29 mouse cellular contexts compared by ENCODE assay signal in the genomic region with DNA sequence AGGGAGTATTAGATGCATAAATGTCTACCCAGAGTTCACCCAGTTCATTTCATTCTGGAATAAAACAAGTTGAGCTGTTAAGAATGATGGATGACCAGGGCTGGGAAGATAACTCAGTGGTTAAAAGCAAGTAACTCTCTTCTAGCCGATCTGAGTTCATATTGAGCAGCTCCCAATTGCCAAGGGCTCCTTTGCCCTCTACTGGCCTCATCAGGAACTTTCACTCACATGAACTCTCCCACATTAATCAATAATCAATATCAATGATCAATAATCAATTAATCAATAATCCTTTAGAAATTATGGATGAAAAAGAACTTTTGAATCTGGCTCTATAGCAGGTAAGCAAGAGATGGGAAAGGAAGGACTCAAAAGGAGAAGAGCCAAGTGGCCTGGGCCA.
A peak's percentile ranks its signal among the peaks of the same experiment; 100 is the strongest.
DNase-seq lines count a peak whose midpoint lies in the region; ATAC-seq and TF ChIP-seq lines count a peak whose summit lies in the region.
"Had no signal": no experiment of that assay in that cellular context is flagged by ENCODE, and none has a peak within 500 bp of the region (broad histone marks: within the 10 kb centered on the region; RNA-seq: fewer than 3 reads in every experiment).

No protein-coding gene starts in this region.

- 0 out of 2 replicates have a peak, but pooled peaks have one; percentile 14 for TF ChIP-seq CTCF in intestine, postnatal 0 days (IDR thresholded peaks at IDR 0.05; ENCODE audit: low read depth)
- TF ChIP-seq CTCF in liver, adult 2 months (IDR thresholded peaks at IDR 0.05; ENCODE audit: low read depth, low read length) = no peak
- TF ChIP-seq CTCF in E14TG2a.4 (conservative IDR thresholded peaks at IDR 0.05; ENCODE audit: low read length) = peak; percentile 46

- DNase-seq in liver, adult 2 months (ENCODE audit: extremely low read depth, low read depth, low spot score) = peak; percentile 8
- no peak for DNase-seq in liver, embryonic 11.5 days (ENCODE audit: low spot score)
- peak; percentile 14 for DNase-seq in mesoderm, embryonic 11.5 days (ENCODE audit: low read depth, low spot score)
- DNase-seq in spleen, postnatal 10 days (ENCODE audit: low spot score in 2 of 2) = no peak
- no peak for DNase-seq in forebrain, embryonic 10.5 days (ENCODE audit: extremely low spot score, low spot score)
- DNase-seq: adrenal gland, adult 2 months; adrenal gland, postnatal 14 days; B cell, adult 2 months; cerebellum, adult 11 months; cerebellum, adult 2 months; cerebellum, adult 9-11 months; cerebellum, postnatal 36 days; embryo, embryonic 11 days; gastrocnemius, postnatal 10 days; gastrocnemius, postnatal 36 days; heart, adult 2 months had no signal

- peaks cover 4% of the 10 kb centered on the region; the same call in 1 of the 2 replicates for H3K27me3 ChIP-seq in intestine, postnatal 0 days (replicated peaks; ENCODE audit: control insufficient read depth, insufficient read depth, low read length)
- H3K27me3 ChIP-seq in intestine, embryonic 16.5 days (replicated peaks; ENCODE audit: control insufficient read depth, insufficient read depth, low read length) = no peaks in the 10 kb centered on the region
- no peaks in the 10 kb centered on the region for H3K27me3 ChIP-seq in liver, adult 2 months (ENCODE audit: control insufficient read depth, insufficient read depth, low read length)
- no peaks in the 10 kb centered on the region for H3K27me3 ChIP-seq in liver, embryonic 11.5 days (replicated peaks; ENCODE audit: control insufficient read depth, insufficient read depth, low read length)
- no peaks in the 10 kb centered on the region for H3K27me3 ChIP-seq in E14TG2a.4 (ENCODE audit: insufficient read depth, low read length)
- H3K27me3 ChIP-seq in forebrain, embryonic 10.5 days (ENCODE audit: poor library complexity, severe bottlenecking) = no peaks in the 10 kb centered on the region
- H3K27me3 ChIP-seq: embryonic facial prominence, embryonic 13.5 days; forebrain, embryonic 13.5 days; hindbrain, embryonic 12.5 days had no signal

- H3K27ac ChIP-seq in intestine, postnatal 0 days (ENCODE audit: low read depth, low read length) = no peak overlapping the region
- no peak overlapping the region for H3K27ac ChIP-seq in intestine, embryonic 16.5 days (ENCODE audit: low read length)
- H3K27ac ChIP-seq in liver, adult 2 months (replicated peaks; ENCODE audit: insufficient read depth, low read depth, low read length) = no peak overlapping the region
- no peak overlapping the region for H3K27ac ChIP-seq in liver, embryonic 11.5 days (ENCODE audit: low read depth, low read length)
- H3K27ac ChIP-seq in forebrain, embryonic 10.5 days = no peak overlapping the region
- H3K27ac ChIP-seq: embryonic facial prominence, embryonic 10.5 days; embryonic facial prominence, embryonic 13.5 days; forebrain, embryonic 13.5 days; heart, adult 2 months; heart, embryonic 10.5 days; hindbrain, embryonic 12.5 days had no signal

- no peaks in the 10 kb centered on the region for H3K36me3 ChIP-seq in intestine, postnatal 0 days (ENCODE audit: control insufficient read depth, insufficient read depth)
- no peaks in the 10 kb centered on the region for H3K36me3 ChIP-seq in intestine, embryonic 16.5 days (ENCODE audit: control insufficient read depth, insufficient read depth, low read length)
- no peaks in the 10 kb centered on the region for H3K36me3 ChIP-seq in liver, adult 2 months (ENCODE audit: control insufficient read depth, insufficient read depth, low read length)
- H3K36me3 ChIP-seq in liver, embryonic 11.5 days (ENCODE audit: control insufficient read depth, insufficient read depth, low read length) = no peaks in the 10 kb centered on the region
- H3K36me3 ChIP-seq in E14TG2a.4 (ENCODE audit: insufficient read depth, low read length) = no peaks in the 10 kb centered on the region
- no peaks in the 10 kb centered on the region for H3K36me3 ChIP-seq in forebrain, embryonic 10.5 days (replicated peaks)
- H3K36me3 ChIP-seq: embryonic facial prominence, embryonic 10.5 days; embryonic facial prominence, embryonic 13.5 days; heart, embryonic 10.5 days; hindbrain, embryonic 12.5 days had no signal

- no peak for TF ChIP-seq POLR2A in liver, adult 2 months (IDR thresholded peaks at IDR 0.05; ENCODE audit: extremely low read depth, insufficient read depth, low read length)

- no peak overlapping the region for H3K4me3 ChIP-seq in intestine, postnatal 0 days (ENCODE audit: low read depth, low read length)
- no peak overlapping the region for H3K4me3 ChIP-seq in intestine, embryonic 16.5 days (ENCODE audit: low read length)
- no peak overlapping the region for H3K4me3 ChIP-seq in liver, adult 2 months (ENCODE audit: insufficient read depth, low read depth, low read length)
- no peak overlapping the region for H3K4me3 ChIP-seq in liver, embryonic 11.5 days (ENCODE audit: low read depth, low read length)
- no peak overlapping the region for H3K4me3 ChIP-seq in E14TG2a.4 (replicated peaks; ENCODE audit: low read length)
- no peak overlapping the region for H3K4me3 ChIP-seq in forebrain, embryonic 10.5 days
- H3K4me3 ChIP-seq: embryonic facial prominence, embryonic 10.5 days; embryonic facial prominence, embryonic 13.5 days; erythroblast, embryonic 14.5 days; forebrain, embryonic 13.5 days; heart, adult 2 months; heart, embryonic 10.5 days; hindbrain, embryonic 12.5 days had no signal

- no peaks in the 10 kb centered on the region for H3K79me2 ChIP-seq in liver, adult 2 months (ENCODE audit: control insufficient read depth, insufficient read depth, low read length)

- 29% methylated on average over 1 of the region's 1 CpGs for WGBS in intestine, postnatal 0 days
- WGBS in intestine, embryonic 16.5 days = 24% methylated on average over 1 of the region's 1 CpGs
- WGBS in liver, adult 2 months = 35% methylated on average over 1 of the region's 1 CpGs
- 29% methylated on average over 1 of the region's 1 CpGs for WGBS in liver, embryonic 11.5 days
- 68% methylated on average over 1 of the region's 1 CpGs for WGBS in forebrain, embryonic 10.5 days

- no peak overlapping the region for H3K4me2 ChIP-seq in intestine, postnatal 0 days (replicated peaks; ENCODE audit: low read depth)
- H3K4me2 ChIP-seq in intestine, embryonic 16.5 days (ENCODE audit: low read depth, low read length) = no peak overlapping the region
- H3K4me2 ChIP-seq in liver, embryonic 11.5 days = no peak overlapping the region
- H3K4me2 ChIP-seq: embryonic facial prominence, embryonic 13.5 days; forebrain, embryonic 13.5 days; hindbrain, embryonic 12.5 days had no signal

- no peaks in the 10 kb centered on the region for H3K9me3 ChIP-seq in intestine, postnatal 0 days (ENCODE audit: control insufficient read depth)
- no peaks in the 10 kb centered on the region for H3K9me3 ChIP-seq in intestine, embryonic 16.5 days (ENCODE audit: control insufficient read depth, low read length)
- no peaks in the 10 kb centered on the region for H3K9me3 ChIP-seq in liver, embryonic 11.5 days (ENCODE audit: control insufficient read depth, low read length)
- H3K9me3 ChIP-seq in E14TG2a.4 (ENCODE audit: low read length) = no peaks in the 10 kb centered on the region
- H3K9me3 ChIP-seq in forebrain, embryonic 10.5 days = no peaks in the 10 kb centered on the region
- H3K9me3 ChIP-seq: embryonic facial prominence, embryonic 10.5 days; embryonic facial prominence, embryonic 13.5 days; forebrain, embryonic 13.5 days; heart, embryonic 10.5 days; hindbrain, embryonic 12.5 days had no signal

- ATAC-seq in intestine, postnatal 0 days = no peak
- ATAC-seq in intestine, embryonic 16.5 days = no peak
- no peak for ATAC-seq in liver, embryonic 11.5 days (replicated peaks; ENCODE audit: low FRiP score)
- ATAC-seq: forebrain, embryonic 13.5 days; forebrain, embryonic 16.5 days; hindbrain, embryonic 16.5 days; inflammation-experienced regulatory T-cells, adult 6 months; Patski had no signal

- no peak overlapping the region for H3K9ac ChIP-seq in intestine, postnatal 0 days (ENCODE audit: low read depth, low read length)
- no peak overlapping the region for H3K9ac ChIP-seq in intestine, embryonic 16.5 days (ENCODE audit: low read depth, low read length)
- H3K9ac ChIP-seq in liver, adult 2 months (ENCODE audit: low read depth, low read length) = no peak overlapping the region
- no peak overlapping the region for H3K9ac ChIP-seq in liver, embryonic 11.5 days (ENCODE audit: low read depth, low read length)
- H3K9ac ChIP-seq: embryonic facial prominence, embryonic 13.5 days; forebrain, embryonic 13.5 days; hindbrain, embryonic 12.5 days had no signal

- H3K4me1 ChIP-seq in intestine, postnatal 0 days (replicated peaks; ENCODE audit: control insufficient read depth, insufficient read depth, low read length) = no peaks in the 10 kb centered on the region
- no peaks in the 10 kb centered on the region for H3K4me1 ChIP-seq in intestine, embryonic 16.5 days (ENCODE audit: control insufficient read depth, insufficient read depth, low read length)
- no peaks in the 10 kb centered on the region for H3K4me1 ChIP-seq in liver, adult 2 months (ENCODE audit: control insufficient read depth, insufficient read depth, low read length)
- no peaks in the 10 kb centered on the region for H3K4me1 ChIP-seq in liver, embryonic 11.5 days (replicated peaks; ENCODE audit: control insufficient read depth, insufficient read depth, low read length)
- no peaks in the 10 kb centered on the region for H3K4me1 ChIP-seq in E14TG2a.4 (replicated peaks; ENCODE audit: low read depth, low read length)
- no peaks in the 10 kb centered on the region for H3K4me1 ChIP-seq in forebrain, embryonic 10.5 days
- H3K4me1 ChIP-seq: embryonic facial prominence, embryonic 10.5 days; embryonic facial prominence, embryonic 13.5 days; forebrain, embryonic 13.5 days; heart, embryonic 10.5 days; hindbrain, embryonic 12.5 days had no signal

Comparison
In these comparisons a context has a peak if more than half of its experiments do, and no peak if none do; other contexts are left out.
1. DNase-seq: peak in liver, adult 2 months (single experiment) and mesoderm, embryonic 11.5 days (single experiment); none in liver, embryonic 11.5 days (single experiment), spleen, postnatal 10 days (0 of 2) and forebrain, embryonic 10.5 days (single experiment).